Mouse (Mus musculus) limb, embryonic 13.5 days (tissue): Measurements from ENCODE around the gene Ambra1. TPM values are rescaled to one million over a fixed set of nuclear protein-coding genes. Genes with fewer than 3 reads are reported as not detected.

ENCODE experiments used
- ATAC-seq: fragments of 200-750 bp; cut with Nextera tagmentation; 2 replicates; pipeline ENCODE4 v1.8.0; 2017; ENCODE audit warnings: low read depth, moderate number of reproducible peaks, moderate TSS enrichment; ENCODE audit not compliant: low FRiP score
- H3K27ac ChIP-seq: fragments of 300-500 bp; sonication (generic); 2 replicates; pipeline ENCODE4 v1.5.1; 2015; ENCODE audit warnings: inconsistent platforms, mild to moderate bottlenecking, moderate library complexity
- H3K27me3 ChIP-seq: fragments of 300-500 bp; sonication (generic); 2 replicates; pipeline ENCODE4 v1.6.1; 2015; ENCODE audit warnings: mild to moderate bottlenecking, inconsistent platforms
- H3K36me3 ChIP-seq: fragments of 300-500 bp; sonication (generic); 2 replicates; pipeline ENCODE4 v1.6.1; 2015; ENCODE audit warnings: inconsistent platforms, mild to moderate bottlenecking, moderate library complexity
- H3K4me1 ChIP-seq: fragments of 300-500 bp; sonication (generic); 2 replicates; pipeline ENCODE4 v1.6.1; 2015; ENCODE audit warnings: inconsistent platforms
- H3K4me2 ChIP-seq: fragments of 300-500 bp; sonication (generic); replicated peaks from 2 replicates; pipeline ENCODE4 v1.6.1; 2015; ENCODE audit warnings: inconsistent platforms, mild to moderate bottlenecking, moderate library complexity
- H3K4me3 ChIP-seq: fragments of 300-500 bp; sonication (generic); 2 replicates; pipeline ENCODE4 v1.5.1; 2015; ENCODE audit warnings: moderate library complexity, mild to moderate bottlenecking, inconsistent platforms
- H3K9ac ChIP-seq: fragments of 300-500 bp; sonication (generic); 2 replicates; pipeline ENCODE4 v1.6.1; 2015; ENCODE audit warnings: mild to moderate bottlenecking, inconsistent platforms
- H3K9me3 ChIP-seq: fragments of 300-500 bp; sonication (generic); 2 replicates; pipeline ENCODE4 v1.6.1; 2016; ENCODE audit warnings: inconsistent platforms
- WGBS: fragments of 180-500 bp; shearing (Covaris S2); methylation state at CpG from one replicate; pipeline ENCODE4 v1.1.7; 2015; 5-methylcytosine and 5-hydroxymethylcytosine counted together
- microRNA-seq: library from miRNA; unstranded; fragments of <30 nt; microRNA quantifications from one replicate; pipeline ENCODE4, GENCODE M21; 2016
- polyA plus RNA-seq: library from polyadenylated mRNA; unstranded; fragments of >200 nt; fragmentation: Nextera tagmentation; extraction: Ambion mirVana; gene quantifications from 2 replicates; pipeline ENCODE4 v1.2.1, GENCODE M21; 2015

The Ambra1 gene
- polyA plus RNA-seq, 1 experiment from 2014 or later, result 20.9 TPM

GRCm38 (mm10) chr2:91960459-91960858, 230.5 kb downstream of the Ambra1 start:
- Histone ChIP-seq H3K4me2 (no peak overlapping the region), H3K4me1 (peaks cover 50% of the 10 kb centered on the region), H3K27ac (no peak overlapping the region), H3K27me3 (no peaks in the 10 kb centered on the region), H3K36me3 (0 out of 2 replicates have a peak, but pooled peaks cover 6% of the 10 kb centered on the region), H3K9me3 (no peaks in the 10 kb centered on the region), H3K4me3 (no peak overlapping the region), H3K9ac (no peak overlapping the region)
- no peak for ATAC-seq
- WGBS, result 89% methylated on average over 5 of the region's 5 CpGs

- Histone ChIP-seq H3K27me3 (no peaks in the 10 kb centered on the region), H3K27ac (no peak overlapping the region), H3K4me1 (peaks cover 48% of the 10 kb centered on the region), H3K36me3 (0 out of 2 replicates have a peak, but pooled peaks cover 6% of the 10 kb centered on the region), H3K9me3 (no peaks in the 10 kb centered on the region), H3K9ac (peak overlapping the region; percentile 93), H3K4me3 (peak overlapping the region; percentile 91), H3K4me2 (peak overlapping the region; percentile 87)
- WGBS, result 51% methylated on average over 4 of the region's 4 CpGs
- no peak for ATAC-seq
These were observed 232.2 kb downstream of the Ambra1 start for GRCm38 (mm10) chr2:91961901-91962761.

GRCm38 (mm10) chr2:91962864-91963401, 233.0 kb downstream of the Ambra1 start:
- ATAC-seq, result peak; percentile 8; the same call in 1 of the 2 replicates
- H3K9me3 ChIP-seq, result no peaks in the 10 kb centered on the region
- H3K4me1 ChIP-seq, result peaks cover 42% of the 10 kb centered on the region
- H3K4me2 ChIP-seq, result peak overlapping the region; percentile 87
- peak overlapping the region; percentile 91 for H3K4me3 ChIP-seq
- peak overlapping the region; percentile 93 for H3K9ac ChIP-seq
- peak overlapping the region; percentile 74 for H3K27ac ChIP-seq
- H3K36me3 ChIP-seq, result 0 out of 2 replicates have a peak, but pooled peaks cover 6% of the 10 kb centered on the region
- no peaks in the 10 kb centered on the region for H3K27me3 ChIP-seq
- 0% methylated on average over 39 of the region's 39 CpGs for WGBS

GRCm38 (mm10) chr2:91963443-91963932, 233.6 kb downstream of the Ambra1 start:
- ATAC-seq, result peak; percentile 92
- H3K4me2 ChIP-seq, result peak overlapping the region; percentile 87
- peak overlapping the region; percentile 74 for H3K27ac ChIP-seq
- H3K4me3 ChIP-seq, result peak overlapping the region; percentile 91
- no peaks in the 10 kb centered on the region for H3K9me3 ChIP-seq
- H3K4me1 ChIP-seq, result peaks cover 43% of the 10 kb centered on the region
- H3K36me3 ChIP-seq, result 0 out of 2 replicates have a peak, but pooled peaks cover 6% of the 10 kb centered on the region
- peak overlapping the region; percentile 93 for H3K9ac ChIP-seq
- WGBS, result 0% methylated on average over 56 of the region's 57 CpGs
- no peaks in the 10 kb centered on the region for H3K27me3 ChIP-seq

GRCm38 (mm10) chr2:91964610-91965204, 234.8 kb downstream of the Ambra1 start:
- peak overlapping the region; percentile 58; the same call in 1 of the 2 replicates for H3K27ac ChIP-seq
- peak overlapping the region; percentile 91 for H3K4me3 ChIP-seq
- peak overlapping the region; percentile 87 for H3K4me2 ChIP-seq
- 0 out of 2 replicates have a peak, but pooled peaks cover 6% of the 10 kb centered on the region for H3K36me3 ChIP-seq
- 57% methylated on average over 3 of the region's 3 CpGs for WGBS
- no peaks in the 10 kb centered on the region for H3K9me3 ChIP-seq
- peaks cover 37% of the 10 kb centered on the region for H3K4me1 ChIP-seq
- ATAC-seq, result no peak
- no peak overlapping the region for H3K9ac ChIP-seq
- no peaks in the 10 kb centered on the region for H3K27me3 ChIP-seq

GRCm38 (mm10) chr2:91965417-91965816, 235.5 kb downstream of the Ambra1 start:
- 0 out of 2 replicates have a peak, but pooled peaks cover 6% of the 10 kb centered on the region for H3K27me3 ChIP-seq
- no peaks in the 10 kb centered on the region for H3K9me3 ChIP-seq
- peak overlapping the region; percentile 87 for H3K4me2 ChIP-seq
- H3K36me3 ChIP-seq, result 0 out of 2 replicates have a peak, but pooled peaks cover under 1% of the 10 kb centered on the region
- H3K4me3 ChIP-seq, result peak overlapping the region; percentile 91
- ATAC-seq, result no peak
- 15% methylated on average over 20 of the region's 20 CpGs for WGBS
- H3K27ac ChIP-seq, result peak overlapping the region; percentile 58
- H3K4me1 ChIP-seq, result peaks cover 34% of the 10 kb centered on the region
- peak overlapping the region; percentile 55 for H3K9ac ChIP-seq

- H3K9me3 ChIP-seq, result no peaks in the 10 kb centered on the region
- 83% methylated on average over 5 of the region's 5 CpGs for WGBS
- H3K36me3 ChIP-seq, result no peaks in the 10 kb centered on the region
- H3K4me2 ChIP-seq, result no peak overlapping the region
- no peak overlapping the region for H3K9ac ChIP-seq
- no peak overlapping the region; the same call in 1 of the 2 replicates for H3K27ac ChIP-seq
- H3K4me3 ChIP-seq, result no peak overlapping the region
- H3K4me1 ChIP-seq, result peaks cover 32% of the 10 kb centered on the region
- ATAC-seq, result no peak
- H3K27me3 ChIP-seq, result peaks cover 14% of the 10 kb centered on the region; the same call in 1 of the 2 replicates
These were observed 236.4 kb downstream of the Ambra1 start for GRCm38 (mm10) chr2:91966367-91966766.

GRCm38 (mm10) chr2:91967962-91968361, 238.0 kb downstream of the Ambra1 start:
- 50% methylated on average over 11 of the region's 11 CpGs for WGBS
- no peaks in the 10 kb centered on the region for H3K9me3 ChIP-seq
- no peak overlapping the region for H3K9ac ChIP-seq
- H3K36me3 ChIP-seq, result no peaks in the 10 kb centered on the region
- no peak for ATAC-seq
- peaks cover 30% of the 10 kb centered on the region for H3K27me3 ChIP-seq
- no peak overlapping the region for H3K4me3 ChIP-seq
- no peak overlapping the region for H3K27ac ChIP-seq
- H3K4me1 ChIP-seq, result peaks cover 26% of the 10 kb centered on the region
- H3K4me2 ChIP-seq, result no peak overlapping the region

Small RNA genes within 50 kb of the gene (microRNA-seq; reads per million reads assigned to microRNA genes)
- gene Mir6999, result not detected

Other genes starting within 250 kb of the Ambra1 start
- 106 TPM in 2 replicates for gene Ckap5, start 203.4 kb upstream of the Ambra1 start, polyA plus RNA-seq
- 1.1 and 1.8 TPM in 2 replicates for gene F2, start 93.7 kb upstream of the Ambra1 start, polyA plus RNA-seq
- gene Zfp408, start 80.3 kb upstream of the Ambra1 start, polyA plus RNA-seq, result 15.6 and 16.1 TPM in 2 replicates
- gene Arhgap1, start 80.3 kb upstream of the Ambra1 start, polyA plus RNA-seq, result 104 and 111 TPM in 2 replicates
- 27.2 and 29.0 TPM in 2 replicates for gene Atg13, start 19.6 kb upstream of the Ambra1 start, polyA plus RNA-seq
- 22.6 and 24.5 TPM in 2 replicates for gene Harbi1, start 19.3 kb upstream of the Ambra1 start, polyA plus RNA-seq
- 0.38 and 0.78 TPM in 2 replicates for gene Chrm4, start 197.1 kb downstream of the Ambra1 start, polyA plus RNA-seq
- gene Mdk, start 202.2 kb downstream of the Ambra1 start, polyA plus RNA-seq, result 1,939 and 1,982 TPM in 2 replicates
- gene Gm9821, start 215.6 kb downstream of the Ambra1 start, polyA plus RNA-seq, result 0.27 and 0.61 TPM in 2 replicates
- gene Dgkz, start 245.7 kb downstream of the Ambra1 start, polyA plus RNA-seq, result 33.0 and 34.0 TPM in 2 replicates